Mouse (Mus musculus): Measurements from ENCODE around the gene Pld5. TPM values are rescaled to one million over a fixed set of nuclear protein-coding genes. Genes with fewer than 3 reads are reported as not detected.

The Pld5 gene
- total RNA-seq (2014; rRNA removed) (6.1 and 7.2 TPM in 2 replicates), polyA plus RNA-seq (2015; fragmentation: Nextera tagmentation; extraction: Ambion mirVana) (3.8 and 4.9 TPM in 2 replicates)

DNA sequence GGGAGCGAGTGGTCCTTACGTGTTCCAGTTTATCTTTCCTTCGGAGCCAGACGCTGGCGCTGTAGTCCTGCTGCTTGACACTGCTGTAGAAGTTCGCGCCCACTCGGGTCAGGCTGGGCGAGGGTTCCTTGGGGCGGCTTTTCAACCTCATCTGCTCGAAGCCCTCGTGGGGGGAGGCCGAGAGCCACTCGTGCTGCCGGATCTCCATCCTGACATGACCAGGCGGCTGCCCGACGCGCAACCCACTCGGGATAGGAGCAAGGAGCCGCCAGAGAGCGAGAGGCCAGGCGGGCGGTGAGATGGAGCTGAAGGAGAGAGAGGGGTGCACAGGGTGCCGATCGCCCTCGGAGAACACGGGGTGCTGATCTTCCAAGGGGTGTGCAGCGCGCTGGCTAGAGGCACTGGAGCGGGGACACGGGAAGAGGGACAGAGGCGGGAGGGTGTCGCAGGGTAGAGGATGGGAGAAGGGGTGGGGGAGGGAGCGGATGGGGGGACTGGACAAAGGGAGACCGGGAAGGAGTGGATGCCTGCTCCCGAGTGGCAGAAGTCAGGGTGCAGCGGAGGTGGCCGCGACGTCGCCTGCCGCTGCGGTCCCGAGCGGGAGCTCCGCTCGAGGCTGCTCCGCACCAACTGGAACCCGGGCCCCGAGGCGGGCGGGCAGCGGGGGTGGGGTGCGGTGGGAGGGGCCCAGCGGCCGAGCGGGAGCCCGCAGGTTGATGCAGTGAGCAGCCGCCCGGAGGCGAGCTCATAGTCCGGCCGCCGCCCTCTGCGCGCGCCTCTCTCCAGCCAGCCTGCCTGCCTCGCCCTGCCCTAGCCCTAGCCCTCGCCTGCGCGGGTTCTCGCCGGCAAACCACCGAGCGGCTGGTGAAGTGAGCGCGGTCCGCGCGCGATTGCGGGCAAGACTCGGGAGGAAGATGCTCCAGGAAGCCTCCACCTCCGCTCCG lies at the start of gene Pld5:
Gene Pld5 (minus strand): TSS at position 646 of the 944 bp plus-strand sequence.
- Histone ChIP-seq H3K9me3 (ENCODE audit: low read length) (no peaks in the 10 kb centered on the region), H3K4me2 (ENCODE audit: low read depth, low read length, poor library complexity, severe bottlenecking) (peak within 1 kb of the TSS; percentile 93), H3K36me3 (ENCODE audit: insufficient read depth, low read length) (no peaks in the 10 kb centered on the region), H3K9ac (replicated peaks; ENCODE audit: low read length, poor library complexity, severe bottlenecking) (peak within 1 kb of the TSS; percentile 79), H3K27me3 (ENCODE audit: insufficient read depth, low read length) (no peaks in the 10 kb centered on the region), H3K4me3 (ENCODE audit: low read depth, low read length) (peak within 1 kb of the TSS; percentile 67), H3K4me1 (ENCODE audit: insufficient read depth, low read length) (no peaks in the 10 kb centered on the region), H3K27ac (ENCODE audit: low read depth, low read length) (peak within 1 kb of the TSS; percentile 47)
- under 1% methylated on average over 65 of the region's 86 CpGs for WGBS
- ATAC-seq (ENCODE audit: low FRiP score): peak; percentile 81
- peak; percentile 55 for DNase-seq (ENCODE audit: low spot score)
- peak; percentile 45 for TF ChIP-seq CTCF (IDR thresholded peaks at IDR 0.05)

DNA sequence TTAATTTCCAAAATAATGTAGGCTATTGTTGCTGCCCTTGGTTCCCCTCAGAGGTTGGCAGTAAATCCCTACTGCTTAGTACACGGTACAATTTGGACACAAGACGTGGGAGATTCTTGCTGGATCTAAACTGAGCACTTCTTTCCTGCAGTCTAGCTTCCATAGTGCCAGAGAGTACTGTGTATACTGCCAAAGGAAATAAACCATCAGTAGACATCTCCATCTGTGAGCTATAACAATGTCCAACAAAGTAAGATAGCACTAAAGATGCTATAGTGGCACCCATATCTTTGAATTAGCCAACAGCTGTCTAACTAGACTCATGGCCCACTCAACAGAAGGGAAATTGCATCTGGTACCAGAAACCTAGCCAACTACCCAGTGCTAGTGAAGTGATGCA lies 40.0 kb upstream of the Pld5 start:
- H3K4me1 ChIP-seq (ENCODE audit: insufficient read depth, low read length): no peaks in the 10 kb centered on the region
- no peaks in the 10 kb centered on the region for H3K36me3 ChIP-seq (ENCODE audit: insufficient read depth, low read length)
- no peak for TF ChIP-seq CTCF (IDR thresholded peaks at IDR 0.05)
- no peaks in the 10 kb centered on the region for H3K27me3 ChIP-seq (ENCODE audit: insufficient read depth, low read length)
- H3K4me2 ChIP-seq (ENCODE audit: low read depth, low read length, poor library complexity, severe bottlenecking): no peak overlapping the region
- ATAC-seq (ENCODE audit: low FRiP score) (no peak), DNase-seq (ENCODE audit: low spot score) (no peak)
- no peak overlapping the region for H3K27ac ChIP-seq (ENCODE audit: low read depth, low read length)
- no peak overlapping the region for H3K9ac ChIP-seq (replicated peaks; ENCODE audit: low read length, poor library complexity, severe bottlenecking)
- H3K4me3 ChIP-seq (ENCODE audit: low read depth, low read length): no peak overlapping the region
- WGBS: 76% methylated on average over 2 of the region's 2 CpGs
- no peaks in the 10 kb centered on the region for H3K9me3 ChIP-seq (ENCODE audit: low read length)

DNA sequence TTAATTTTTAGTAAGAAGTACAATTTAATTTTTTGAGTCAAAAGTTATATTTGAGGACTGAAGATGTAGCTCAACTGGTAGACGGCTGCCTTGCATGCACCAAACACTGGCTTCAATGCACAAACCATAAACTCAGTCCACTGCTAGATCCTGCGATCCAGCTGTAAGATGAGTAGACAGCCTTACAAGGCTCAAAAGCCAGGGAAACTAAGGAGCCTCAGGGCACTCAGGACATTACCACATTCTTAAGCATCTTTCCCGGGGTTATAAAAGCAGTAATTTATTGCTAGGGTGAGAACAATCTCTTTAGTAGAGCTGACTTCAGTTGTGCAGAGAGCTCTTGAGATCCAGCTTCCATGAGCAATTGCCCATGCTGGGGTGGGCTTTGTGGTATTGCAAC lies 35.1 kb upstream of the Pld5 start:
- H3K9me3 ChIP-seq (ENCODE audit: low read length): no peaks in the 10 kb centered on the region
- no peak overlapping the region for H3K27ac ChIP-seq (ENCODE audit: low read depth, low read length)
- no peak for DNase-seq (ENCODE audit: low spot score)
- WGBS: 86% methylated on average over 3 of the region's 3 CpGs
- no peaks in the 10 kb centered on the region for H3K4me1 ChIP-seq (ENCODE audit: insufficient read depth, low read length)
- no peak for ATAC-seq (ENCODE audit: low FRiP score)
- no peaks in the 10 kb centered on the region for H3K27me3 ChIP-seq (ENCODE audit: insufficient read depth, low read length)
- no peaks in the 10 kb centered on the region for H3K36me3 ChIP-seq (ENCODE audit: insufficient read depth, low read length)
- H3K4me2 ChIP-seq (ENCODE audit: low read depth, low read length, poor library complexity, severe bottlenecking): no peak overlapping the region
- H3K9ac ChIP-seq (replicated peaks; ENCODE audit: low read length, poor library complexity, severe bottlenecking): no peak overlapping the region
- H3K4me3 ChIP-seq (ENCODE audit: low read depth, low read length): no peak overlapping the region
- no peak for TF ChIP-seq CTCF (IDR thresholded peaks at IDR 0.05)

DNA sequence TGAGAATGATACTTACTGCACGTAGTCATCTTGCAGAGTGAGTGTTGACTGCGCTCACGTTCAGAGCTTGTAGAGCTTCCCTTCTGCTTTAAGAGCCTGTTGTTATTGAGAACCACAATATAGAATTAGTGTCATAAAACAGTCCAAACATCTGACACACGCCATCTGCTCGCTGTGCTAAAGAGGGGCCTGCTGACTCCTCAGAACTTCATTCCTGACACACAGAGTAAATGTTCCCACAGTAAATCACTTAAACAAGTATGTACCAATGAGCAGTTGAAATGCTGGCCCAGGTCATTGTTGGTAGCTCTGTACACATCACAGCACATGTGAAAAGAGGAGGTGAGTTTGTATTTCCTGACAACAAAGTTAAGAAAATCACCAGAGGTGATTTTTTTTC lies 14.3 kb upstream of the Pld5 start:
- no peaks in the 10 kb centered on the region for H3K27me3 ChIP-seq (ENCODE audit: insufficient read depth, low read length)
- no peaks in the 10 kb centered on the region for H3K9me3 ChIP-seq (ENCODE audit: low read length)
- H3K9ac ChIP-seq (replicated peaks; ENCODE audit: low read length, poor library complexity, severe bottlenecking): no peak overlapping the region
- no peak for ATAC-seq (ENCODE audit: low FRiP score)
- no peaks in the 10 kb centered on the region for H3K4me1 ChIP-seq (ENCODE audit: insufficient read depth, low read length)
- no peak overlapping the region for H3K27ac ChIP-seq (ENCODE audit: low read depth, low read length)
- H3K4me3 ChIP-seq (ENCODE audit: low read depth, low read length): no peak overlapping the region
- TF ChIP-seq CTCF (IDR thresholded peaks at IDR 0.05): no peak
- no peak for DNase-seq (ENCODE audit: low spot score)
- H3K36me3 ChIP-seq (ENCODE audit: insufficient read depth, low read length): no peaks in the 10 kb centered on the region
- H3K4me2 ChIP-seq (ENCODE audit: low read depth, low read length, poor library complexity, severe bottlenecking): no peak overlapping the region
- 89% methylated on average over 5 of the region's 5 CpGs for WGBS

DNA sequence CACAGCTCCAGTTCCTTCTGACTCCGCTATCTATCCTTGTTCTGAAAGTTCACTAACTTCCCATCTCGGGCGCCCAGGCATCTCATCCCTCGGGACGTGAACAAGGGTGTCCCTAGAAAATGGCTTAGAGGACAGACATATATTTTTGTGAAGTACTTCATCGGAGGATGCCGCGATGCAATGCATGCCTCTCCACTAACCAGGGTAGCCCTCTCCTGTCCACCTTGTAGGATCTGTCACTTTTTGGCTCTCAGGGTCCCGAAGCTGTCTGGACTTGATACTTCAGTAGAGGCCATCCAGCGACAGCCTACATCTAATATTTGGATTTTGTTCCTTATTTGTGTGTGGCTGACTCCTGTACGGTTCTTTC lies 484 bp upstream of the Pld5 start:
- peak overlapping the region; percentile 93 for H3K4me2 ChIP-seq (ENCODE audit: low read depth, low read length, poor library complexity, severe bottlenecking)
- no peak for TF ChIP-seq CTCF (IDR thresholded peaks at IDR 0.05)
- H3K36me3 ChIP-seq (ENCODE audit: insufficient read depth, low read length): no peaks in the 10 kb centered on the region
- no peak overlapping the region for H3K27ac ChIP-seq (ENCODE audit: low read depth, low read length)
- H3K27me3 ChIP-seq (ENCODE audit: insufficient read depth, low read length): no peaks in the 10 kb centered on the region
- 6% methylated on average over 11 of the region's 11 CpGs for WGBS
- peak overlapping the region; percentile 67 for H3K4me3 ChIP-seq (ENCODE audit: low read depth, low read length)
- DNase-seq (ENCODE audit: low spot score) (no peak), ATAC-seq (ENCODE audit: low FRiP score) (0 out of 2 replicates have a peak, but pooled peaks have one; percentile 22)
- peak overlapping the region; percentile 79 for H3K9ac ChIP-seq (replicated peaks; ENCODE audit: low read length, poor library complexity, severe bottlenecking)
- no peaks in the 10 kb centered on the region for H3K4me1 ChIP-seq (ENCODE audit: insufficient read depth, low read length)
- no peaks in the 10 kb centered on the region for H3K9me3 ChIP-seq (ENCODE audit: low read length)

DNA sequence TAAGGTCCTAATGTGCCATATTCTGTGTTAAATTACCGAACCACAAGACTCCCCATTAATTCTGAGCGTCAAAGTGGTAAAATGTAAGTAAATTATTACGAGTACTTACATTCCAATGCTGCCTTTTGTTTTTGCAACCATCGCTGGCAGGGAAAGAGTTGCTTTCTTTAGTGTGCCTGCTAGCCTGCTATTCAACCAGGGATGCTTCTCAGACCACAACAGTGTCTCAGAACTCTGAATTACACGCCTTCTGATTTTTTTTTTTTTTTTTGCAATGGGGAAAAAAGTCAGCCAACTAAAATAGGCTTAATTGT lies 26.4 kb downstream of the Pld5 start:
- 42% methylated on average over 5 of the region's 5 CpGs for WGBS

More for the DNA sequence above, 26.4 kb downstream of the Pld5 start:
- 0 out of 2 replicates have a peak overlapping the region, but pooled peaks have one; percentile 9 for H3K4me2 ChIP-seq (ENCODE audit: low read depth, low read length, poor library complexity, severe bottlenecking)
- H3K27me3 ChIP-seq (ENCODE audit: insufficient read depth, low read length): no peaks in the 10 kb centered on the region
- H3K4me1 ChIP-seq (ENCODE audit: insufficient read depth, low read length): no peaks in the 10 kb centered on the region
- H3K36me3 ChIP-seq (ENCODE audit: insufficient read depth, low read length): no peaks in the 10 kb centered on the region
- ATAC-seq (ENCODE audit: low FRiP score) (no peak), DNase-seq (ENCODE audit: low spot score) (no peak)
- TF ChIP-seq CTCF (IDR thresholded peaks at IDR 0.05): no peak
- H3K9me3 ChIP-seq (ENCODE audit: low read length): no peaks in the 10 kb centered on the region
- H3K4me3 ChIP-seq (ENCODE audit: low read depth, low read length): no peak overlapping the region
- H3K9ac ChIP-seq (replicated peaks; ENCODE audit: low read length, poor library complexity, severe bottlenecking): no peak overlapping the region
- no peak overlapping the region for H3K27ac ChIP-seq (ENCODE audit: low read depth, low read length)

Data from midbrain, postnatal 0 days (tissue).